Mouse (Mus musculus) hindbrain, embryonic 13.5 days (tissue): ENCODE measurements around the gene Aip. TPM values are rescaled to one million over a fixed set of nuclear protein-coding genes. Genes with fewer than 3 reads are reported as not detected.
"Not testable (repeated sequence)": the region's sequence is repeated elsewhere in the genome, so short reads cannot be mapped to it uniquely, and the experiment has no call there.

Experiments
- ATAC-seq: fragments of 200-750 bp; cut with Nextera tagmentation; 2 replicates; pipeline ENCODE4 v1.8.0; 2017; ENCODE audit warnings: moderate TSS enrichment; ENCODE audit not compliant: low FRiP score
- H3K27ac ChIP-seq: fragments of 300-500 bp; sonication (generic); 2 replicates; pipeline ENCODE4 v1.5.1; 2015; ENCODE audit warnings: inconsistent platforms, mild to moderate bottlenecking, moderate library complexity
- H3K27me3 ChIP-seq: fragments of 300-500 bp; sonication (generic); 2 replicates; pipeline ENCODE4 v1.6.1; 2015; ENCODE audit warnings: mild to moderate bottlenecking, inconsistent platforms
- H3K36me3 ChIP-seq: fragments of 300-500 bp; sonication (generic); 2 replicates; pipeline ENCODE4 v1.6.1; 2015; ENCODE audit warnings: mild to moderate bottlenecking, inconsistent platforms
- H3K4me1 ChIP-seq: fragments of 300-500 bp; sonication (generic); replicated peaks from 2 replicates; pipeline ENCODE4 v1.6.1; 2015; ENCODE audit warnings: inconsistent platforms
- H3K4me2 ChIP-seq: fragments of 300-500 bp; sonication (generic); 2 replicates; pipeline ENCODE4 v1.6.1; 2015; ENCODE audit warnings: inconsistent platforms, mild to moderate bottlenecking, moderate library complexity
- H3K4me3 ChIP-seq: fragments of 300-500 bp; sonication (generic); 2 replicates; pipeline ENCODE4 v1.5.1; 2015; ENCODE audit warnings: mild to moderate bottlenecking, inconsistent platforms
- H3K9ac ChIP-seq: fragments of 300-500 bp; sonication (generic); 2 replicates; pipeline ENCODE4 v1.6.1; 2015; ENCODE audit warnings: mild to moderate bottlenecking, inconsistent platforms
- H3K9me3 ChIP-seq: fragments of 300-500 bp; sonication (generic); 2 replicates; pipeline ENCODE4 v1.6.1; 2016; ENCODE audit warnings: inconsistent platforms
- WGBS: fragments of 180-500 bp; shearing (Covaris S2); methylation state at CpG from one replicate; pipeline ENCODE4 v1.1.7; 2015; 5-methylcytosine and 5-hydroxymethylcytosine counted together
- polyA plus RNA-seq: library from polyadenylated mRNA; unstranded; fragments of >200 nt; fragmentation: Nextera tagmentation; extraction: Ambion mirVana; gene quantifications from 2 replicates; pipeline ENCODE4 v1.2.1, GENCODE M21; 2015

Aip gene
- polyA plus RNA-seq, 1 experiment from 2014 or later, result 90.3 TPM

GRCm38 (mm10) chr19:4142416-4143173 is 16.9 kb upstream of the Aip start:
- H3K9ac ChIP-seq, result no peak overlapping the region
- no peaks in the 10 kb centered on the region for H3K27me3 ChIP-seq
- no peaks in the 10 kb centered on the region for H3K9me3 ChIP-seq
- no peak overlapping the region for H3K4me3 ChIP-seq
- H3K36me3 ChIP-seq, result no peaks in the 10 kb centered on the region
- no peak for ATAC-seq
- WGBS, result 93% methylated on average over 18 of the region's 18 CpGs
- H3K27ac ChIP-seq, result no peak overlapping the region
- no peak overlapping the region for H3K4me2 ChIP-seq
- H3K4me1 ChIP-seq, result peaks cover 6% of the 10 kb centered on the region

- Histone ChIP-seq H3K27me3 (no peaks in the 10 kb centered on the region), H3K4me3 (no peak overlapping the region), H3K27ac (no peak overlapping the region), H3K36me3 (no peaks in the 10 kb centered on the region), H3K4me1 (peaks cover 4% of the 10 kb centered on the region), H3K4me2 (no peak overlapping the region), H3K9ac (no peak overlapping the region), H3K9me3 (no peaks in the 10 kb centered on the region)
- 87% methylated on average over 6 of the region's 6 CpGs for WGBS
- ATAC-seq, result no peak
Measured at GRCm38 (mm10) chr19:4140147-4140546, 14.5 kb upstream of the Aip start.

GRCm38 (mm10) chr19:4139446-4139845 is 13.8 kb upstream of the Aip start, which contains the start of gene Gpr152:
Gene Gpr152, plus strand, starts transcription at chr19:4139787.
- Histone ChIP-seq H3K9me3 (no peaks in the 10 kb centered on the region), H3K4me2 (no peak within 1 kb of the TSS), H3K27me3 (no peaks in the 10 kb centered on the region), H3K4me3 (no peak within 1 kb of the TSS), H3K9ac (no peak within 1 kb of the TSS), H3K27ac (no peak within 1 kb of the TSS), H3K4me1 (peaks cover 4% of the 10 kb centered on the region), H3K36me3 (no peaks in the 10 kb centered on the region)
- 70% methylated on average over 2 of the region's 2 CpGs for WGBS
- ATAC-seq, result no peak

GRCm38 (mm10) chr19:4137913-4138312 is 12.3 kb upstream of the Aip start:
- Histone ChIP-seq H3K4me3 (no peak overlapping the region), H3K9ac (no peak overlapping the region), H3K4me1 (peaks cover 4% of the 10 kb centered on the region), H3K27ac (no peak overlapping the region), H3K36me3 (peaks cover 9% of the 10 kb centered on the region), H3K9me3 (no peaks in the 10 kb centered on the region), H3K27me3 (no peaks in the 10 kb centered on the region), H3K4me2 (no peak overlapping the region)
- no peak for ATAC-seq
- 85% methylated on average over 5 of the region's 5 CpGs for WGBS

GRCm38 (mm10) chr19:4136463-4136862 is 10.8 kb upstream of the Aip start:
- H3K9me3 ChIP-seq, result no peaks in the 10 kb centered on the region
- no peak overlapping the region for H3K4me3 ChIP-seq
- WGBS, result 80% methylated on average over 5 of the region's 5 CpGs
- ATAC-seq, result no peak
- peaks cover 4% of the 10 kb centered on the region for H3K4me1 ChIP-seq
- no peaks in the 10 kb centered on the region for H3K27me3 ChIP-seq
- no peak overlapping the region for H3K9ac ChIP-seq
- no peak overlapping the region for H3K4me2 ChIP-seq
- H3K36me3 ChIP-seq, result peaks cover 24% of the 10 kb centered on the region
- no peak overlapping the region for H3K27ac ChIP-seq

GRCm38 (mm10) chr19:4135963-4136345 is 10.3 kb upstream of the Aip start:
- H3K27me3 ChIP-seq, H3K4me3 ChIP-seq, H3K27ac ChIP-seq, H3K4me1 ChIP-seq, ATAC-seq, H3K9me3 ChIP-seq, H3K4me2 ChIP-seq, H3K9ac ChIP-seq: not testable (repeated sequence)
- WGBS, result 19% methylated on average over 8 of the region's 8 CpGs
- H3K36me3 ChIP-seq, result peaks cover 29% of the 10 kb centered on the region

GRCm38 (mm10) chr19:4135229-4135962 is 9.7 kb upstream of the Aip start:
- not testable (repeated sequence) for H3K9ac ChIP-seq, H3K4me2 ChIP-seq, H3K27ac ChIP-seq, H3K9me3 ChIP-seq, H3K4me1 ChIP-seq, H3K4me3 ChIP-seq, H3K27me3 ChIP-seq, ATAC-seq
- peaks cover 30% of the 10 kb centered on the region for H3K36me3 ChIP-seq
- WGBS, result 84% methylated on average over 6 of the region's 6 CpGs

- no peak for ATAC-seq
- Histone ChIP-seq H3K27me3 (no peaks in the 10 kb centered on the region), H3K4me3 (no peak overlapping the region), H3K36me3 (peaks cover 38% of the 10 kb centered on the region), H3K4me2 (no peak overlapping the region), H3K9ac (no peak overlapping the region), H3K4me1 (peaks cover 3% of the 10 kb centered on the region), H3K9me3 (no peaks in the 10 kb centered on the region), H3K27ac (no peak overlapping the region)
- 94% methylated on average over 4 of the region's 4 CpGs for WGBS
Measured at GRCm38 (mm10) chr19:4134354-4134753, 8.7 kb upstream of the Aip start.

- H3K9me3 ChIP-seq, result no peaks in the 10 kb centered on the region
- H3K4me1 ChIP-seq, result peaks cover 10% of the 10 kb centered on the region
- no peak overlapping the region for H3K9ac ChIP-seq
- no peak overlapping the region for H3K27ac ChIP-seq
- no peak overlapping the region for H3K4me3 ChIP-seq
- no peak for ATAC-seq
- H3K27me3 ChIP-seq, result no peaks in the 10 kb centered on the region
- H3K36me3 ChIP-seq, result peaks cover 55% of the 10 kb centered on the region
- WGBS, result 93% methylated on average over 2 of the region's 2 CpGs
- no peak overlapping the region for H3K4me2 ChIP-seq
Measured at GRCm38 (mm10) chr19:4131768-4132167, 6.1 kb upstream of the Aip start.

- H3K9ac ChIP-seq, result no peak overlapping the region
- H3K4me3 ChIP-seq, result no peak overlapping the region
- peaks cover 55% of the 10 kb centered on the region for H3K36me3 ChIP-seq
- H3K27ac ChIP-seq, result no peak overlapping the region
- H3K9me3 ChIP-seq, result no peaks in the 10 kb centered on the region
- WGBS, result 91% methylated on average over 5 of the region's 5 CpGs
- no peak overlapping the region for H3K4me2 ChIP-seq
- no peaks in the 10 kb centered on the region for H3K27me3 ChIP-seq
- no peak for ATAC-seq
- peaks cover 17% of the 10 kb centered on the region for H3K4me1 ChIP-seq
Measured at GRCm38 (mm10) chr19:4131075-4131474, 5.4 kb upstream of the Aip start.

- Histone ChIP-seq H3K9me3 (no peaks in the 10 kb centered on the region), H3K27me3 (no peaks in the 10 kb centered on the region), H3K4me2 (no peak overlapping the region), H3K4me3 (no peak overlapping the region), H3K36me3 (peaks cover 55% of the 10 kb centered on the region), H3K9ac (0 out of 2 replicates have a peak overlapping the region, but pooled peaks have one; percentile 39), H3K27ac (no peak overlapping the region), H3K4me1 (peaks cover 18% of the 10 kb centered on the region)
- WGBS, result 90% methylated on average over 4 of the region's 4 CpGs
- ATAC-seq, result no peak
Measured at GRCm38 (mm10) chr19:4130106-4130505, 4.4 kb upstream of the Aip start.

GRCm38 (mm10) chr19:4129462-4129861 is 3.8 kb upstream of the Aip start:
- 89% methylated on average over 7 of the region's 7 CpGs for WGBS
- ATAC-seq, result no peak
- Histone ChIP-seq H3K9me3 (no peaks in the 10 kb centered on the region), H3K27ac (no peak overlapping the region), H3K27me3 (no peaks in the 10 kb centered on the region), H3K36me3 (peaks cover 55% of the 10 kb centered on the region), H3K4me2 (no peak overlapping the region), H3K4me1 (peaks cover 18% of the 10 kb centered on the region), H3K9ac (0 out of 2 replicates have a peak overlapping the region, but pooled peaks have one; percentile 39), H3K4me3 (no peak overlapping the region)
